Mouse (Mus musculus) liver, embryonic 15.5 days (tissue): ENCODE data around the gene Acer2. TPM values are rescaled to one million over a fixed set of nuclear protein-coding genes. Genes with fewer than 3 reads are reported as not detected.

Experiments
- ATAC-seq: fragments of 200-750 bp; cut with Nextera tagmentation; 2 replicates; pipeline ENCODE4 v1.8.0; 2017; ENCODE audit warnings: moderate number of reproducible peaks, mild to moderate bottlenecking, moderate library complexity; ENCODE audit not compliant: insufficient read depth
- H3K27ac ChIP-seq: fragments of 300-500 bp; sonication (generic); replicated peaks from 2 replicates; pipeline ENCODE4 v1.5.1; 2015; ENCODE audit warnings: mild to moderate bottlenecking, inconsistent platforms
- H3K27me3 ChIP-seq: fragments of 300-500 bp; sonication (generic); 2 replicates; pipeline ENCODE4 v1.6.1; 2015; ENCODE audit warnings: mild to moderate bottlenecking, inconsistent platforms
- H3K36me3 ChIP-seq: fragments of 300-500 bp; sonication (generic); replicated peaks from 2 replicates; pipeline ENCODE4 v1.6.1; 2015; ENCODE audit warnings: moderate library complexity, mild to moderate bottlenecking, inconsistent platforms
- H3K4me1 ChIP-seq: fragments of 300-500 bp; sonication (generic); replicated peaks from 2 replicates; pipeline ENCODE4 v1.6.1; 2015; ENCODE audit warnings: inconsistent platforms
- H3K4me2 ChIP-seq: fragments of 300-500 bp; sonication (generic); 2 replicates; pipeline ENCODE4 v1.6.1; 2015; ENCODE audit warnings: moderate library complexity, mild to moderate bottlenecking, inconsistent platforms
- H3K4me3 ChIP-seq: fragments of 300-500 bp; sonication (generic); replicated peaks from 2 replicates; pipeline ENCODE4 v1.5.1; 2015; ENCODE audit warnings: mild to moderate bottlenecking, inconsistent platforms
- H3K9ac ChIP-seq: fragments of 300-500 bp; sonication (generic); 2 replicates; pipeline ENCODE4 v1.6.1; 2015; ENCODE audit warnings: moderate library complexity, mild to moderate bottlenecking, inconsistent platforms
- H3K9me3 ChIP-seq: fragments of 300-500 bp; sonication (generic); replicated peaks from 2 replicates; pipeline ENCODE4 v1.6.1; 2016; ENCODE audit warnings: inconsistent platforms
- WGBS: fragments of 180-500 bp; shearing (Covaris S2); methylation state at CpG from one replicate; pipeline ENCODE4 v1.1.7; 2015; ENCODE audit warnings: mixed read lengths; ENCODE audit not compliant: insufficient replicate concordance; 5-methylcytosine and 5-hydroxymethylcytosine counted together
- polyA plus RNA-seq: library from polyadenylated mRNA; unstranded; fragments of >200 nt; fragmentation: Nextera tagmentation; extraction: Ambion mirVana; gene quantifications from 2 replicates; pipeline ENCODE4 v1.2.1, GENCODE M21; 2015

Gene Acer2
- polyA plus RNA-seq, 1 experiment from 2014 or later, result 5.2 TPM

GRCm38 (mm10) chr4:86957576-86958411 lies 83.6 kb downstream of the Acer2 start:
- 35% methylated on average over 14 of the region's 14 CpGs for WGBS
- no peak for ATAC-seq

GRCm38 (mm10) chr4:86977272-86977671 lies 103.1 kb downstream of the Acer2 start:
- no peak overlapping the region for H3K4me3 ChIP-seq
- WGBS, result 67% methylated on average over 5 of the region's 5 CpGs
- H3K9me3 ChIP-seq, result no peaks in the 10 kb centered on the region
- no peak overlapping the region for H3K4me2 ChIP-seq
- no peaks in the 10 kb centered on the region for H3K36me3 ChIP-seq
- no peak overlapping the region for H3K9ac ChIP-seq
- no peak overlapping the region for H3K27ac ChIP-seq
- no peaks in the 10 kb centered on the region for H3K4me1 ChIP-seq
- no peak for ATAC-seq
- H3K27me3 ChIP-seq, result no peaks in the 10 kb centered on the region

More at GRCm38 (mm10) chr4:86957576-86958411, 83.6 kb downstream of the Acer2 start:
- Histone ChIP-seq H3K4me3 (no peak overlapping the region), H3K36me3 (no peaks in the 10 kb centered on the region), H3K9me3 (no peaks in the 10 kb centered on the region), H3K9ac (no peak overlapping the region), H3K4me2 (no peak overlapping the region), H3K27ac (no peak overlapping the region), H3K4me1 (no peaks in the 10 kb centered on the region), H3K27me3 (no peaks in the 10 kb centered on the region)

Other genes starting within 250 kb of the Acer2 start
- 154 and 163 TPM in 2 replicates for gene Plin2, start 204.3 kb upstream of the Acer2 start, polyA plus RNA-seq
- gene Dennd4c, start 125.8 kb upstream of the Acer2 start, polyA plus RNA-seq, result 1.9 and 2.1 TPM in 2 replicates
- gene Rps6, start 17.0 kb upstream of the Acer2 start, polyA plus RNA-seq, result 402 and 431 TPM in 2 replicates